Mouse (Mus musculus) kidney, postnatal 0 days (tissue): ENCODE data around the gene Fmnl2. TPM values are rescaled to one million over a fixed set of nuclear protein-coding genes. Genes with fewer than 3 reads are reported as not detected.

Experiments
- ATAC-seq: fragments of 200-750 bp; cut with Nextera tagmentation; replicated peaks from 2 replicates; pipeline ENCODE4 v1.8.0; 2017; ENCODE audit warnings: low read depth, moderate number of reproducible peaks, moderate TSS enrichment, moderate library complexity; ENCODE audit not compliant: low FRiP score
- DNase-seq: peaks from one replicate; pipeline ENCODE4 v3.0.0-alpha.2; 2016; ENCODE audit warnings: low spot score
- H3K27ac ChIP-seq: fragments of 300-500 bp; sonication (generic); 2 replicates; pipeline ENCODE4 v1.5.1; 2014; ENCODE audit warnings: mild to moderate bottlenecking
- H3K27me3 ChIP-seq: fragments of 300-500 bp; sonication (generic); 2 replicates; pipeline ENCODE4 v1.6.1; 2014; ENCODE audit warnings: low read length, mixed read lengths; ENCODE audit not compliant: insufficient read depth
- H3K36me3 ChIP-seq: fragments of 300-500 bp; sonication (generic); 2 replicates; pipeline ENCODE4 v1.6.1; 2014; ENCODE audit warnings: low read length, mixed read lengths; ENCODE audit not compliant: insufficient read depth
- H3K4me1 ChIP-seq: fragments of 300-500 bp; sonication (generic); replicated peaks from 2 replicates; pipeline ENCODE4 v1.6.1; 2014; ENCODE audit warnings: antibody characterized with exemption, low read length, mixed read lengths; ENCODE audit not compliant: insufficient read depth
- H3K4me2 ChIP-seq: fragments of 300-500 bp; sonication (generic); 2 replicates; pipeline ENCODE4 v1.6.1; 2014; ENCODE audit warnings: mild to moderate bottlenecking, low read length, moderate library complexity, mixed read lengths
- H3K4me3 ChIP-seq: fragments of 300-500 bp; sonication (generic); replicated peaks from 2 replicates; pipeline ENCODE4 v1.5.1; 2014; ENCODE audit warnings: low read depth, low read length
- H3K9ac ChIP-seq: fragments of 300-500 bp; sonication (generic); 2 replicates; pipeline ENCODE4 v1.6.1; 2014; ENCODE audit warnings: low read depth, low read length
- H3K9me3 ChIP-seq: fragments of 300-500 bp; sonication (generic); replicated peaks from 2 replicates; pipeline ENCODE4 v1.6.1; 2016; ENCODE audit warnings: low read length, inconsistent platforms, mixed read lengths
- CTCF ChIP-seq: IDR thresholded peaks from 2 replicates; pipeline ENCODE4 v1.5.1; 2016; ENCODE audit warnings: antibody characterized with exemption, low read depth, mild to moderate bottlenecking, moderate library complexity
- WGBS: fragments of 180-500 bp; shearing (Covaris S2); extraction: QIAGEN DNeasy Blood & Tissue Kit; methylation state at CpG from one replicate; pipeline ENCODE4 v1.1.7; 2014; 5-methylcytosine and 5-hydroxymethylcytosine counted together
- polyA plus RNA-seq: library from polyadenylated mRNA; unstranded; fragments of >200 nt; fragmentation: Nextera tagmentation; extraction: Ambion mirVana; gene quantifications from 2 replicates; pipeline ENCODE4 v1.2.1, GENCODE M21; 2015

The Fmnl2 gene
- polyA plus RNA-seq, 1 experiment from 2014 or later = 8.5 TPM

- 56% methylated on average over 2 of the region's 2 CpGs for WGBS
- Histone ChIP-seq H3K9ac (no peak overlapping the region), H3K9me3 (no peaks in the 10 kb centered on the region), H3K27ac (0 out of 2 replicates have a peak overlapping the region, but pooled peaks have one; percentile 27), H3K4me2 (no peak overlapping the region), H3K27me3 (no peaks in the 10 kb centered on the region), H3K36me3 (no peaks in the 10 kb centered on the region), H3K4me1 (peaks cover 3% of the 10 kb centered on the region; the same call in 1 of the 2 replicates), H3K4me3 (no peak overlapping the region)
- ATAC-seq = peak; percentile 40
- peak; percentile 91 for DNase-seq
- TF ChIP-seq CTCF = no peak
Observed at GRCm38 (mm10) chr2:53079693-53080286, 222.1 kb downstream of the Fmnl2 start.

- no peak for TF ChIP-seq CTCF
- H3K27ac ChIP-seq = no peak overlapping the region
- DNase-seq (no peak), ATAC-seq (no peak)
- no peak overlapping the region for H3K4me2 ChIP-seq
- no peaks in the 10 kb centered on the region for H3K9me3 ChIP-seq
- no peaks in the 10 kb centered on the region for H3K27me3 ChIP-seq
- 93% methylated on average over 4 of the region's 4 CpGs for WGBS
- no peak overlapping the region for H3K4me3 ChIP-seq
- H3K4me1 ChIP-seq = peaks cover 3% of the 10 kb centered on the region; the same call in 1 of the 2 replicates
- no peaks in the 10 kb centered on the region for H3K36me3 ChIP-seq
- no peak overlapping the region for H3K9ac ChIP-seq
Observed at GRCm38 (mm10) chr2:53082045-53082444, 224.4 kb downstream of the Fmnl2 start.

GRCm38 (mm10) chr2:53082501-53082900 is 224.8 kb downstream of the Fmnl2 start:
- Histone ChIP-seq H3K4me2 (no peak overlapping the region), H3K36me3 (no peaks in the 10 kb centered on the region), H3K27me3 (no peaks in the 10 kb centered on the region), H3K9ac (no peak overlapping the region), H3K27ac (no peak overlapping the region), H3K9me3 (no peaks in the 10 kb centered on the region), H3K4me1 (peaks cover 3% of the 10 kb centered on the region; the same call in 1 of the 2 replicates), H3K4me3 (no peak overlapping the region)
- ATAC-seq (no peak), DNase-seq (no peak)
- WGBS = 93% methylated on average over 5 of the region's 5 CpGs
- no peak for TF ChIP-seq CTCF

- Histone ChIP-seq H3K27me3 (no peaks in the 10 kb centered on the region), H3K4me3 (no peak overlapping the region), H3K9me3 (no peaks in the 10 kb centered on the region), H3K4me1 (peaks cover 3% of the 10 kb centered on the region; the same call in 1 of the 2 replicates), H3K9ac (no peak overlapping the region), H3K36me3 (no peaks in the 10 kb centered on the region), H3K4me2 (no peak overlapping the region), H3K27ac (no peak overlapping the region)
- TF ChIP-seq CTCF = peak; percentile 72
- ATAC-seq (no peak), DNase-seq (peak; percentile 41)
- WGBS = 37% methylated on average over 1 of the region's 1 CpGs
Observed at GRCm38 (mm10) chr2:53083241-53083640, 225.6 kb downstream of the Fmnl2 start.

- ATAC-seq = no peak
- WGBS = 59% methylated on average over 9 of the region's 9 CpGs
- DNase-seq = peak; percentile 78
Observed at GRCm38 (mm10) chr2:53085617-53086202, 228.1 kb downstream of the Fmnl2 start.

GRCm38 (mm10) chr2:53088744-53089143 is 231.1 kb downstream of the Fmnl2 start:
- Histone ChIP-seq H3K36me3 (0 out of 2 replicates have a peak, but pooled peaks cover 4% of the 10 kb centered on the region), H3K9me3 (no peaks in the 10 kb centered on the region), H3K4me3 (no peak overlapping the region), H3K27me3 (no peaks in the 10 kb centered on the region), H3K4me2 (no peak overlapping the region), H3K27ac (no peak overlapping the region), H3K9ac (no peak overlapping the region), H3K4me1 (no peaks in the 10 kb centered on the region)
- ATAC-seq (no peak), DNase-seq (no peak)
- WGBS = 86% methylated on average over 3 of the region's 3 CpGs
- TF ChIP-seq CTCF = no peak

More at GRCm38 (mm10) chr2:53085617-53086202, 228.1 kb downstream of the Fmnl2 start:
- no peak overlapping the region for H3K4me2 ChIP-seq
- H3K27me3 ChIP-seq = no peaks in the 10 kb centered on the region
- H3K36me3 ChIP-seq = 0 out of 2 replicates have a peak, but pooled peaks cover 1% of the 10 kb centered on the region
- no peak overlapping the region for H3K27ac ChIP-seq
- no peak overlapping the region for H3K9ac ChIP-seq
- H3K4me1 ChIP-seq = no peaks in the 10 kb centered on the region
- TF ChIP-seq CTCF = peak; percentile 76
- H3K9me3 ChIP-seq = no peaks in the 10 kb centered on the region
- no peak overlapping the region for H3K4me3 ChIP-seq
